Mouse (Mus musculus) liver, embryonic 14.5 days (tissue): ENCODE data around the gene Hoxb3. TPM values are rescaled to one million over a fixed set of nuclear protein-coding genes. Genes with fewer than 3 reads are reported as not detected.

Experiments used
- ATAC-seq: fragments of 200-750 bp; cut with Nextera tagmentation; 2 replicates; pipeline ENCODE4 v1.8.0; 2017; ENCODE audit warnings: moderate number of reproducible peaks, mild to moderate bottlenecking, moderate library complexity; ENCODE audit not compliant: insufficient read depth
- DNase-seq, 3 experiments: peaks; one replicate each; pipeline ENCODE4 v3.0.0-alpha.2; 2012 to 2013; ENCODE audit warnings: low read depth in 3 of 3, low spot score in 3 of 3
- H3K27ac ChIP-seq: fragments of 300-500 bp; sonication (generic); 2 replicates; pipeline ENCODE4 v1.5.1; 2014; ENCODE audit warnings: moderate library complexity, mild to moderate bottlenecking, control low read depth, inconsistent platforms
- H3K27me3 ChIP-seq: fragments of 300-500 bp; sonication (generic); 2 replicates; pipeline ENCODE4 v1.6.1; 2014; ENCODE audit warnings: mild to moderate bottlenecking, low read length, moderate library complexity; ENCODE audit not compliant: control insufficient read depth, insufficient read depth
- H3K36me3 ChIP-seq: fragments of 300-500 bp; sonication (generic); replicated peaks from 2 replicates; pipeline ENCODE4 v1.6.1; 2014; ENCODE audit warnings: low read depth; ENCODE audit not compliant: control insufficient read depth, insufficient read depth
- H3K4me1 ChIP-seq, 2 experiments: fragments of 200-500 bp in 1 of 2; fragments of 300-500 bp in 1 of 2; sonication (generic) in 1 of 2; replicated peaks; 2 replicates each; pipeline ENCODE4 v1.6.1; 2012 to 2014; ENCODE audit warnings: antibody characterized with exemption in 1 of 2, inconsistent platforms in 1 of 2, low read length in 1 of 2; ENCODE audit not compliant: control insufficient read depth in 2 of 2, insufficient read depth in 2 of 2
- H3K4me2 ChIP-seq: fragments of 300-500 bp; sonication (generic); 2 replicates; pipeline ENCODE4 v1.6.1; 2014; ENCODE audit warnings: low read depth, mild to moderate bottlenecking, control low read depth, moderate library complexity
- H3K4me3 ChIP-seq, 2 experiments: fragments of 200-500 bp in 1 of 2; fragments of 300-500 bp in 1 of 2; sonication (generic) in 1 of 2; 2 replicates each; pipeline ENCODE4 v1.5.1; 2012 to 2014; ENCODE audit warnings: low read depth in 2 of 2, low read length in 2 of 2, mild to moderate bottlenecking in 2 of 2, control low read depth in 1 of 2, inconsistent platforms in 1 of 2, moderate library complexity in 1 of 2; ENCODE audit not compliant: insufficient read depth in 1 of 2
- H3K9ac ChIP-seq: fragments of 300-500 bp; sonication (generic); replicated peaks from 2 replicates; pipeline ENCODE4 v1.6.1; 2014; ENCODE audit warnings: mild to moderate bottlenecking, control low read depth, moderate library complexity
- H3K9me3 ChIP-seq: fragments of 300-500 bp; sonication (generic); 2 replicates; pipeline ENCODE4 v1.6.1; 2016; ENCODE audit warnings: low read length, mixed read lengths; ENCODE audit not compliant: control insufficient read depth
- CTCF ChIP-seq: IDR thresholded peaks from 2 replicates; pipeline ENCODE4 v1.5.1; 2016; ENCODE audit warnings: antibody characterized with exemption, low read depth, control low read depth
- EP300 ChIP-seq: IDR thresholded peaks from 2 replicates; pipeline ENCODE4 v1.6.1; 2016; ENCODE audit warnings: antibody characterized with exemption, low read depth
- WGBS: fragments of 180-500 bp; shearing (Covaris S2); extraction: QIAGEN DNeasy Blood & Tissue Kit; methylation state at CpG from one replicate; pipeline ENCODE4 v1.1.7; 2014; ENCODE audit not compliant: insufficient replicate concordance; 5-methylcytosine and 5-hydroxymethylcytosine counted together
- polyA plus RNA-seq, 2 experiments: library from polyadenylated mRNA; depleted of rRNA in 1 of 2; stranded (reverse) in 1 of 2; unstranded in 1 of 2; fragments of >200 nt; fragmentation: Nextera tagmentation in 1 of 2; extraction: Ambion mirVana in 1 of 2; gene quantifications; 2 replicates each; pipeline versions ENCODE4 v1.2.1 to v1.2.3; 2012 to 2014

Gene Hoxb3
- polyA plus RNA-seq, 2 experiments: 0.38 TPM; not detected in 1

- 14% methylated on average over 9 of the region's 9 CpGs for WGBS
- Histone ChIP-seq H3K9ac (no peak overlapping the region), H3K36me3 (no peaks in the 10 kb centered on the region), H3K4me3 (no peak overlapping the region), H3K27ac (no peak overlapping the region), H3K27me3 (peaks cover 54% of the 10 kb centered on the region), H3K4me2 (no peak overlapping the region), H3K4me1 (no peaks in the 10 kb centered on the region), H3K9me3 (no peaks in the 10 kb centered on the region)
- ATAC-seq (no peak), DNase-seq (no peak)
- TF ChIP-seq CTCF: no peak
- TF ChIP-seq EP300: no peak
These were observed 31.7 kb downstream of the Hoxb3 start for GRCm38 (mm10) chr11:96354801-96355311.

GRCm38 (mm10) chr11:96363807-96364206 is 40.7 kb downstream of the Hoxb3 start:
- 13% methylated on average over 5 of the region's 5 CpGs for WGBS
- no peak overlapping the region for H3K27ac ChIP-seq
- no peak overlapping the region for H3K4me3 ChIP-seq
- H3K9ac ChIP-seq: no peak overlapping the region
- DNase-seq (no peak), ATAC-seq (no peak)
- H3K4me1 ChIP-seq: no peaks in the 10 kb centered on the region
- H3K27me3 ChIP-seq: peaks cover 53% of the 10 kb centered on the region
- no peaks in the 10 kb centered on the region for H3K36me3 ChIP-seq
- no peaks in the 10 kb centered on the region for H3K9me3 ChIP-seq
- no peak overlapping the region for H3K4me2 ChIP-seq
- TF ChIP-seq EP300: no peak
- no peak for TF ChIP-seq CTCF

DNA sequence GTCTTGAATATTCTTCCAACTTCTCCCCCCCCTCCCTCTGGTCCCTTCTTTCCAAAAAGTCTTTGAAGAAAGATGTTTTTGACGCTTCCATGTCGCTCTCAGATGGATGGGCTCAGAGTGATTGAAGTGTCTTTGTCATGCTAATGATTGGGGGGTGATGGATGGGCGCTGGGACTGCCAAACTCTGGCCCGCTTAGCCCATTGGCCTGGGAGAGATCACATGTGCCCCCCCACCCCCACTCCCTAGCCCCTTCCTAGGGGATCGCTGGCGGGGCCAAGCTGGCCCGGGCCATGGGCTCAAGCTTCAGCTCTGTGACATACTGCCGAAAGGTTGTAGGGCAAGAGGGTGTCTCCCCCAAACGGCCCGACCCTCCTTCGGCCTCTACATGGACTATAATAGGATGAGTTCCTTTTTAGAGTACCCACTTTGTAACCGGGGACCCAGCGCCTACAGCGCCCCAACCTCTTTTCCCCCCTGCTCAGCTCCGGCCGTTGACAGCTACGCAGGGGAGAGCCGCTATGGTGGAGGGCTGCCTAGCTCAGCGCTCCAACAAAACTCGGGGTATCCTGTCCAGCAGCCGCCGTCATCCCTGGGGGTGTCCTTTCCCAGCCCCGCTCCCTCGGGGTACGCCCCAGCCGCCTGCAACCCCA is 42.4 kb downstream of the Hoxb3 start, which contains the start of gene Hoxb1:
TSS of gene Hoxb1 (plus strand) at position 312 of the 651 bp plus-strand sequence.
- WGBS: 10% methylated on average over 26 of the region's 26 CpGs
- TF ChIP-seq EP300: no peak
- Histone ChIP-seq H3K4me1 (no peaks in the 10 kb centered on the region), H3K36me3 (no peaks in the 10 kb centered on the region), H3K27ac (no peak within 1 kb of the TSS), H3K9ac (no peak within 1 kb of the TSS), H3K4me2 (no peak within 1 kb of the TSS), H3K4me3 (no peak within 1 kb of the TSS), H3K9me3 (no peaks in the 10 kb centered on the region), H3K27me3 (peaks cover 56% of the 10 kb centered on the region)
- DNase-seq (no peak), ATAC-seq (no peak)

DNA sequence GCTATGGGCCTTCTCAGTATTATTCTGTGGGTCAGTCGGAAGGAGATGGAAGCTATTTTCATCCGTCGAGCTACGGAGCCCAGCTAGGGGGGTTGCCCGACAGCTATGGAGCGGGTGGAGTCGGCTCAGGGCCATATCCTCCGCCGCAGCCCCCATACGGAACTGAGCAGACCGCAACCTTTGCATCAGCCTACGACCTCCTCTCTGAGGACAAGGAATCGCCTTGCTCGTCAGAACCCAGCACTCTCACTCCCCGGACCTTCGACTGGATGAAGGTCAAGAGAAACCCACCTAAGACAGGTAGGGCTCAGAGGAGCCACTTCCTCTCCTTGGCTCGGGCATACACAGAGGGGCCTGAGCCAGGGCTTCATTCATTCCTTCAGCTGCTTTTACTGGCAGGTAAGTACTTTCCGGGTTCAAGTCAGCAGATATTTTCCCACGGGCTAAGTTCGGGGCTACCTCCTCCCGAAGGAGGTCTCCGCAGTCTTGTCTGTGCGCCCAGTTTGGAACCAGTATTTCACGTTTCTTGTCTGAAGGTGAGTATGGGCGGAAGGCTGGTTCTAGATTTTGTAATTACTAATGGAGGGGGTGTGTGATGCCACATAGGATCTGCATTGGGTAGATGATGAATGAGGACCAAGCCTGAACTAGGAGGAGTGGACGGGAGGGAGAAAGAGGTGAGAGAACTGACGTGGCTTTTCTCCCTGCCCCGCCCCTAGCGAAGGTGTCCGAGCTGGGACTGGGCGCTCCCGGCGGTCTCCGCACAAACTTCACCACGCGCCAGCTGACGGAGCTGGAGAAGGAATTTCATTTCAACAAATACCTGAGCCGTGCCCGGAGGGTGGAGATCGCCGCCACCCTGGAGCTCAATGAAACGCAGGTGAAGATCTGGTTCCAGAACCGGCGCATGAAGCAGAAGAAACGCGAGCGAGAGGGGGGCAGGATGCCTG is 43.2 kb downstream of the Hoxb3 start:
- no peak for TF ChIP-seq EP300
- no peak for TF ChIP-seq CTCF
- Histone ChIP-seq H3K4me3 (no peak overlapping the region), H3K36me3 (no peaks in the 10 kb centered on the region), H3K4me2 (no peak overlapping the region), H3K27ac (no peak overlapping the region), H3K4me1 (no peaks in the 10 kb centered on the region), H3K27me3 (peaks cover 56% of the 10 kb centered on the region), H3K9ac (no peak overlapping the region), H3K9me3 (no peaks in the 10 kb centered on the region)
- ATAC-seq (no peak), DNase-seq (no peak)
- WGBS: 2% methylated on average over 47 of the region's 47 CpGs

GRCm38 (mm10) chr11:96367141-96367540 is 44.0 kb downstream of the Hoxb3 start:
- no peak overlapping the region for H3K9ac ChIP-seq
- DNase-seq (no peak), ATAC-seq (no peak)
- no peak overlapping the region for H3K4me3 ChIP-seq
- 17% methylated on average over 6 of the region's 6 CpGs for WGBS
- H3K4me2 ChIP-seq: no peak overlapping the region
- H3K27me3 ChIP-seq: peaks cover 60% of the 10 kb centered on the region
- H3K4me1 ChIP-seq: no peaks in the 10 kb centered on the region
- no peaks in the 10 kb centered on the region for H3K36me3 ChIP-seq
- TF ChIP-seq EP300: no peak
- no peak for TF ChIP-seq CTCF
- no peak overlapping the region for H3K27ac ChIP-seq
- H3K9me3 ChIP-seq: no peaks in the 10 kb centered on the region
